Mouse (Mus musculus) CH12.LX (cell line): ENCODE measurements around the gene Pip5k1b. TPM values are rescaled to one million over a fixed set of nuclear protein-coding genes. Genes with fewer than 3 reads are reported as not detected.

Source experiments
- DNase-seq: peaks from one replicate; pipeline ENCODE4 v3.0.0-alpha.2; 2013; ENCODE audit errors: extremely low read depth
- H3K27ac ChIP-seq: 2 replicates; pipeline ENCODE4 v1.5.1; 2012; ENCODE audit warnings: low read depth, mild to moderate bottlenecking, control low read depth, moderate library complexity; ENCODE audit not compliant: insufficient read depth
- H3K27me3 ChIP-seq: replicated peaks from 2 replicates; pipeline ENCODE3; 2012; ENCODE audit warnings: inconsistent platforms
- H3K36me3 ChIP-seq, 2 experiments: replicated peaks in 1 of 2; 2 replicates each; pipeline versions ENCODE3 to v1.6.1; 2012; ENCODE audit warnings: inconsistent platforms in 1 of 2, low read length in 1 of 2, mild to moderate bottlenecking in 1 of 2, mixed read lengths in 1 of 2, moderate library complexity in 1 of 2; ENCODE audit not compliant: control insufficient read depth in 1 of 2, insufficient read depth in 1 of 2
- H3K4me1 ChIP-seq, 2 experiments: 2 replicates each; pipeline ENCODE4 v1.6.1; 2012; ENCODE audit warnings: inconsistent platforms in 1 of 2, moderate library complexity in 1 of 2; ENCODE audit not compliant: insufficient read depth in 2 of 2, control insufficient read depth in 1 of 2
- H3K4me2 ChIP-seq: 2 replicates; pipeline ENCODE4 v1.6.1; 2012; ENCODE audit warnings: low read depth, mild to moderate bottlenecking, control low read depth; ENCODE audit not compliant: poor library complexity, insufficient read depth, severe bottlenecking
- H3K4me3 ChIP-seq, 3 experiments: fragments of 150-350 bp in 1 of 3; sonication (generic) in 1 of 3; replicated peaks in 1 of 3; 2 replicates each; pipeline versions ENCODE3 to v1.5.1; 2011 to 2012; ENCODE audit warnings: low read depth in 2 of 3, low read length in 2 of 3, mild to moderate bottlenecking in 2 of 3, moderate library complexity in 2 of 3, control low read depth in 1 of 3, improper control_type of control experiment in 1 of 3, inconsistent platforms in 1 of 3, mixed read lengths in 1 of 3; ENCODE audit not compliant: poor library complexity in 1 of 3
- H3K79me2 ChIP-seq: replicated peaks from 2 replicates; pipeline ENCODE4 v1.6.1; 2012; ENCODE audit warnings: mild to moderate bottlenecking, moderate library complexity; ENCODE audit not compliant: control insufficient read depth, poor library complexity, insufficient read depth, severe bottlenecking; ENCODE audit errors: extremely low read depth
- H3K9ac ChIP-seq: 2 replicates; pipeline ENCODE4 v1.6.1; 2012; ENCODE audit warnings: low read depth, mild to moderate bottlenecking, control low read depth, moderate library complexity; ENCODE audit not compliant: insufficient read depth
- H3K9me3 ChIP-seq: replicated peaks from 2 replicates; pipeline ENCODE3; 2012; ENCODE audit warnings: low read length, inconsistent platforms, mixed read lengths
- BHLHE40 ChIP-seq: IDR thresholded peaks from 2 replicates; pipeline ENCODE4 v1.6.1; 2011; ENCODE audit warnings: mild to moderate bottlenecking, low read depth, low read length, improper control_type of control experiment
- CHD2 ChIP-seq: IDR thresholded peaks from 2 replicates; pipeline ENCODE4 v1.6.1; 2011; ENCODE audit warnings: low read length, improper control_type of control experiment
- E2F4 ChIP-seq: IDR thresholded peaks from 2 replicates; pipeline ENCODE4 v1.6.1; 2011; ENCODE audit warnings: low read depth, low read length, improper control_type of control experiment; ENCODE audit not compliant: insufficient replicate concordance
- ELF1 ChIP-seq: IDR thresholded peaks from 2 replicates; pipeline ENCODE4 v1.6.1; 2014; ENCODE audit warnings: low read depth, mild to moderate bottlenecking, inconsistent platforms, low read length, improper control_type of control experiment
- HCFC1 ChIP-seq: IDR thresholded peaks from 2 replicates; pipeline ENCODE4 v1.6.1; 2012; ENCODE audit warnings: low read depth, mild to moderate bottlenecking, inconsistent platforms, low read length, improper control_type of control experiment
- IRF4 ChIP-seq: IDR thresholded peaks from 2 replicates; pipeline ENCODE4 v1.6.1; 2014; ENCODE audit warnings: low read depth, mild to moderate bottlenecking, inconsistent platforms, low read length, improper control_type of control experiment
- KAT2A ChIP-seq: IDR thresholded peaks from 2 replicates; pipeline ENCODE4 v1.6.1; 2012; ENCODE audit warnings: low read length, improper control_type of control experiment, inconsistent platforms; ENCODE audit not compliant: insufficient replicate concordance
- MAFK ChIP-seq: IDR thresholded peaks from 2 replicates; pipeline ENCODE4 v1.6.1; 2011; ENCODE audit warnings: low read length, improper control_type of control experiment; ENCODE audit not compliant: insufficient replicate concordance
- MAZ ChIP-seq: IDR thresholded peaks from 2 replicates; pipeline ENCODE4 v1.6.1; 2012; ENCODE audit warnings: low read depth, mild to moderate bottlenecking, inconsistent platforms, low read length, improper control_type of control experiment, moderate library complexity
- MEF2A ChIP-seq: IDR thresholded peaks from 2 replicates; pipeline ENCODE4 v1.6.1; 2014; ENCODE audit warnings: low read depth, mild to moderate bottlenecking, inconsistent platforms, low read length, improper control_type of control experiment, borderline replicate concordance
- MYC ChIP-seq: IDR thresholded peaks from 2 replicates; pipeline ENCODE4 v1.6.1; 2011; ENCODE audit warnings: low read depth, mild to moderate bottlenecking, improper control_type of control experiment, low read length
- NELFE ChIP-seq: IDR thresholded peaks from 2 replicates; pipeline ENCODE4 v1.6.1; 2011; ENCODE audit warnings: low read depth, low read length, improper control_type of control experiment
- RAD21 ChIP-seq: IDR thresholded peaks from 2 replicates; pipeline ENCODE4 v1.6.1; 2011; ENCODE audit warnings: low read depth, mild to moderate bottlenecking, low read length, improper control_type of control experiment, moderate library complexity
- RCOR1 ChIP-seq: conservative IDR thresholded peaks from 2 replicates; pipeline ENCODE4 v1.6.1; 2012; ENCODE audit warnings: low read depth, mild to moderate bottlenecking, inconsistent platforms, low read length, improper control_type of control experiment
- SMC3 ChIP-seq: IDR thresholded peaks from 2 replicates; pipeline ENCODE4 v1.6.1; 2011; ENCODE audit warnings: low read depth, low read length, improper control_type of control experiment
- TBP ChIP-seq: conservative IDR thresholded peaks from 2 replicates; pipeline ENCODE4 v1.6.1; 2011; ENCODE audit warnings: low read depth, low read length, improper control_type of control experiment
- TCF12 ChIP-seq: IDR thresholded peaks from 2 replicates; pipeline ENCODE4 v1.6.1; 2014; ENCODE audit warnings: low read depth, mild to moderate bottlenecking, inconsistent platforms, low read length, improper control_type of control experiment
- USF1 ChIP-seq: IDR thresholded peaks from 2 replicates; pipeline ENCODE4 v1.6.1; 2014; ENCODE audit warnings: low read depth, mild to moderate bottlenecking, inconsistent platforms, low read length, improper control_type of control experiment
- USF2 ChIP-seq: conservative IDR thresholded peaks from 2 replicates; pipeline ENCODE4 v1.6.1; 2011; ENCODE audit warnings: low read depth, low read length, improper control_type of control experiment
- ZC3H11A ChIP-seq: IDR thresholded peaks from 2 replicates; pipeline ENCODE4 v1.6.1; 2012; ENCODE audit warnings: low read depth, mild to moderate bottlenecking, inconsistent platforms, low read length, improper control_type of control experiment
- dilution Hi-C: fragments of 300-500 bp; cut with MboI; formaldehyde crosslinking; loops from 2 replicates; pipeline ENCODE4 v1.14.3; 2020; ENCODE audit warnings: low sequenced_read_pairs; ENCODE audit not compliant: extremely low pct_unique_long_range_greater_than_20kb, extremely low pct_ligation_motif_present
- in situ Hi-C: fragments of 300-500 bp; cut with MboI; formaldehyde crosslinking; loops from 3 replicates; pipeline ENCODE4 v1.14.3; 2019; ENCODE audit warnings: low sequenced_read_pairs, low pct_ligation_motif_present, low pct_unique_long_range_greater_than_20kb, mixed read lengths
- polyA plus RNA-seq: library from polyadenylated mRNA; unstranded; fragments of >175 nt; gene quantifications from 2 replicates; pipeline ENCODE4 v1.2.1, GENCODE M21; 2012; ENCODE audit warnings: low read depth; ENCODE audit not compliant: insufficient read length
- total RNA-seq, 2 experiments: library from RNA; depleted of rRNA; stranded (reverse); fragments of 300-350 nt in 1 of 2; fragments of >200 nt in 1 of 2; gene quantifications; 2 replicates each; pipeline ENCODE4 v1.2.3; 2012 to 2014

The Pip5k1b gene
- total and polyA plus RNA-seq, 3 experiments = 1.7 to 2.9 (median 2.0) TPM

- dilution Hi-C loops (no loop called here), in situ Hi-C loops (loop anchor here (25.0 kb wide), 1 partner anchor 271 kb away; no protein-coding TSS in a partner anchor)
- no peak for DNase-seq
- Histone ChIP-seq H3K4me2 (no peak overlapping the region), H3K4me3 (no peak overlapping the region), H3K27me3 (no peaks in the 10 kb centered on the region), H3K4me1 (no peaks in the 10 kb centered on the region), H3K27ac (no peak overlapping the region), H3K9me3 (no peaks in the 10 kb centered on the region), H3K36me3 (peaks cover 0 to 35% of the 10 kb centered on the region in 2 experiments), H3K9ac (no peak overlapping the region), H3K79me2 (no peaks in the 10 kb centered on the region)
- TF ChIP-seq KAT2A (no peak), SMC3 (no peak), ELF1 (no peak), RCOR1 (no peak), TCF12 (no peak), CHD2 (no peak), MYC (no peak)
Observed at GRCm38 (mm10) chr19:24258368-24258767, 297.3 kb downstream of the Pip5k1b start.

GRCm38 (mm10) chr19:24257962-24258361 is 297.7 kb downstream of the Pip5k1b start:
- in situ Hi-C loops = loop anchor here (25.0 kb wide), 1 partner anchor 271 kb away; no protein-coding TSS in a partner anchor
- H3K4me3 ChIP-seq = no peak overlapping the region
- dilution Hi-C loops = no loop called here

More at GRCm38 (mm10) chr19:24257962-24258361, 297.7 kb downstream of the Pip5k1b start:
- no peaks in the 10 kb centered on the region for H3K4me1 ChIP-seq
- peaks cover 0 to 33% of the 10 kb centered on the region in 2 experiments for H3K36me3 ChIP-seq
- H3K9me3 ChIP-seq = no peaks in the 10 kb centered on the region
- H3K79me2 ChIP-seq = no peaks in the 10 kb centered on the region
- no peak overlapping the region for H3K9ac ChIP-seq
- no peak for DNase-seq
- TF ChIP-seq BHLHE40 = no peak
- no peak for TF ChIP-seq E2F4
- no peak for TF ChIP-seq USF1
- no peak for TF ChIP-seq MAFK
- no peak for TF ChIP-seq TCF12
- TF ChIP-seq USF2 = no peak
- no peak for TF ChIP-seq ZC3H11A
- TF ChIP-seq MEF2A = no peak
- TF ChIP-seq RAD21 = no peak
- TF ChIP-seq IRF4 = no peak
- no peak for TF ChIP-seq HCFC1
- TF ChIP-seq KAT2A = no peak
- no peak for TF ChIP-seq RCOR1
- no peak for TF ChIP-seq TBP
- no peak for TF ChIP-seq MAZ
- no peak for TF ChIP-seq SMC3
- TF ChIP-seq NELFE = no peak
- H3K27me3 ChIP-seq = no peaks in the 10 kb centered on the region
- H3K4me2 ChIP-seq = no peak overlapping the region
- H3K27ac ChIP-seq = no peak overlapping the region
